Mouse (Mus musculus) stomach, postnatal 0 days (tissue): ENCODE results near the gene Anapc2.

Experiments
- CTCF ChIP-seq: IDR thresholded peaks from 2 replicates; pipeline ENCODE4 v1.5.1; 2016; ENCODE audit warnings: antibody characterized with exemption, low read depth, mild to moderate bottlenecking, moderate library complexity
- EP300 ChIP-seq: optimal IDR thresholded peaks from 2 replicates; pipeline ENCODE3; 2016; ENCODE audit warnings: antibody characterized with exemption

DNA sequence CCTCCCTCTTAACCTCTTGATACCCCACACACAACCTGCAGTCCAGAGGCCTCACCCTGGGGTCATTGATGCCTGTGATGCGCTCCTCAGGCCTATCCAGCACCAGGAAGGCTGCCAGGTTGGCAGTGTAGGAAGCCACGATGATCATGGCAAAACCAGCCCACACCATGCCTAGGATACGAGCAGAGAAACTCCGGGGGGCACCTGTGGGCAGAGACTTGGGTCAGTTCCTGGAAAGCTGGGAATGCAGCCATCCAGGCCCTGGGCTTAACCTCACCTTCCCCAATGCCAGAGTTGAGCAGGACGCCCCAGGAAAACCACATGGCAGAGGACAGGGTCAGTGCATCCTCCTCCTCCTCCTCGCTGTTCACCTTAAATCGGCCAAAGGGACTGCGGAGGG is 24.8 kb downstream of the Anapc2 start:
- TF ChIP-seq CTCF (no peak), EP300 (no peak)
